25 mouse cellular contexts compared by ENCODE assay signal in genomic region chr15:31964911-31965310, GRCm38 (mm10).
DNase-seq lines count a peak whose midpoint lies in the region; ATAC-seq lines count a peak whose summit lies in the region.
"Had no signal": no experiment of that assay in that cellular context is flagged by ENCODE, and none has a peak within 500 bp of the region (broad histone marks: within the 10 kb centered on the region; RNA-seq: fewer than 3 reads in every experiment).

No protein-coding gene starts in this region.

- 90% methylated on average over 6 of the region's 6 CpGs for WGBS in midbrain, embryonic 15.5 days
- WGBS in midbrain, embryonic 16.5 days: 85% methylated on average over 6 of the region's 6 CpGs

- H3K4me3 ChIP-seq in midbrain, embryonic 15.5 days: no peak overlapping the region
- no peak overlapping the region for H3K4me3 ChIP-seq in midbrain, embryonic 16.5 days (ENCODE audit: low read depth, low read length)
- H3K4me3 ChIP-seq: embryonic facial prominence, embryonic 13.5 days; embryonic facial prominence, embryonic 15.5 days; erythroblast, embryonic 14.5 days; forebrain, embryonic 10.5 days; forebrain, embryonic 12.5 days had no signal

- H3K4me1 ChIP-seq in midbrain, embryonic 15.5 days: no peaks in the 10 kb centered on the region
- H3K4me1 ChIP-seq in midbrain, embryonic 16.5 days (ENCODE audit: control insufficient read depth, insufficient read depth, low read length): no peaks in the 10 kb centered on the region
- H3K4me1 ChIP-seq: forebrain, embryonic 10.5 days; forebrain, embryonic 12.5 days had no signal

- no peaks in the 10 kb centered on the region for H3K36me3 ChIP-seq in midbrain, embryonic 15.5 days (replicated peaks)
- H3K36me3 ChIP-seq in midbrain, embryonic 16.5 days (ENCODE audit: control insufficient read depth, insufficient read depth, low read length): no peaks in the 10 kb centered on the region
- H3K36me3 ChIP-seq: embryonic facial prominence, embryonic 13.5 days; embryonic facial prominence, embryonic 15.5 days; forebrain, embryonic 10.5 days; forebrain, embryonic 12.5 days; G1E had no signal

- no peak for DNase-seq in cerebellum, adult 8-10 months
- DNase-seq: adrenal gland, adult 8-10 months; adrenal gland, postnatal 14 days; adrenal gland, postnatal 36 days; cerebellum, adult 11-12 months; cerebellum, adult 2 months; cerebellum, adult 9-11 months; cerebellum, postnatal 14 days; cerebellum, postnatal 36 days; embryo, embryonic 11 days had no signal

- no peak overlapping the region for H3K9ac ChIP-seq in midbrain, embryonic 15.5 days
- no peak overlapping the region for H3K9ac ChIP-seq in midbrain, embryonic 16.5 days (ENCODE audit: low read depth, low read length)
- H3K9ac ChIP-seq: embryonic facial prominence, embryonic 13.5 days; embryonic facial prominence, embryonic 15.5 days; forebrain, embryonic 12.5 days had no signal

- ATAC-seq in midbrain, embryonic 15.5 days (replicated peaks): peak; percentile 33; the same call in 1 of the 2 replicates
- no peak for ATAC-seq in midbrain, embryonic 16.5 days
- peak; percentile 54 for ATAC-seq in megakaryocyte, adult 5-6 weeks (ENCODE audit: poor library complexity, severe bottlenecking)
- no peak for ATAC-seq in CD4-positive, CD25-positive, alpha-beta regulatory T cell, adult 4 months
- ATAC-seq: activated CD4-positive, CD25-positive, alpha-beta regulatory T cell, adult 4 months; forebrain, embryonic 14.5 days; forebrain, embryonic 16.5 days; Patski had no signal

- H3K9me3 ChIP-seq in midbrain, embryonic 15.5 days: no peaks in the 10 kb centered on the region
- no peaks in the 10 kb centered on the region for H3K9me3 ChIP-seq in midbrain, embryonic 16.5 days (replicated peaks; ENCODE audit: control insufficient read depth, low read length, poor library complexity, severe bottlenecking)
- H3K9me3 ChIP-seq: embryonic facial prominence, embryonic 13.5 days; embryonic facial prominence, embryonic 15.5 days; forebrain, embryonic 10.5 days; forebrain, embryonic 12.5 days had no signal

- H3K4me2 ChIP-seq in midbrain, embryonic 15.5 days: no peak overlapping the region
- H3K4me2 ChIP-seq in midbrain, embryonic 16.5 days (ENCODE audit: low read length): no peak overlapping the region
- H3K4me2 ChIP-seq: embryonic facial prominence, embryonic 13.5 days; embryonic facial prominence, embryonic 15.5 days; forebrain, embryonic 12.5 days had no signal

- H3K27ac ChIP-seq in midbrain, embryonic 15.5 days: no peak overlapping the region
- no peak overlapping the region for H3K27ac ChIP-seq in midbrain, embryonic 16.5 days (ENCODE audit: low read length)
- H3K27ac ChIP-seq: forebrain, embryonic 10.5 days; forebrain, embryonic 12.5 days had no signal

- H3K27me3 ChIP-seq in midbrain, embryonic 15.5 days (replicated peaks): no peaks in the 10 kb centered on the region
- no peaks in the 10 kb centered on the region for H3K27me3 ChIP-seq in midbrain, embryonic 16.5 days (ENCODE audit: control insufficient read depth, insufficient read depth, low read depth, low read length)
- H3K27me3 ChIP-seq: CH12.LX; embryonic facial prominence, embryonic 13.5 days; embryonic facial prominence, embryonic 15.5 days; forebrain, embryonic 12.5 days had no signal

Comparison
In these comparisons a context has a peak if more than half of its experiments do, and no peak if none do; other contexts are left out.
1. ATAC-seq: peak in midbrain, embryonic 15.5 days (single experiment) and megakaryocyte, adult 5-6 weeks (single experiment); none in midbrain, embryonic 16.5 days (single experiment) and CD4-positive, CD25-positive, alpha-beta regulatory T cell, adult 4 months (single experiment).